In the genomic region with DNA sequence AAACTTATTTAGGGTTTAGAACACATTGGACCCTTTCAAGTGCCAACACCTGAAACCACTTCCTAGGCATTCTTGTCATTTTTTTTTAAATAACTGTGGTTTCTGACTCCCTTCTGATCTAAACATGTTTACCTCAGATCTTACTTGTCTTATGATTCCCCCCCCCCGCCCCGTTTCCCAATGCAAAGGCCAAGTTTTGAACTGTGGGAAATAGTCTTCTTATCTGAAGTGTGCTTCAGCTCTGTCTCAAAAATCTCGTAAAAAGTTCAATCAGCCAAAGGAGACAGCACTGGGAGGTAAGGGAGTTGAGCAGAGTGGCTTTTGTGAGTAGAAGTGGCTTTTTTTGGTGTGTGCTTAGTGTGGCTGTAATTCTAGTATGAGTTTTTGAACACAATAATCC, we compare ENCODE assay signal across 14 mouse cellular contexts.
"Had no signal": no experiment of that assay in that cellular context is flagged by ENCODE, and none has a peak within 500 bp of the region (broad histone marks: within the 10 kb centered on the region; RNA-seq: fewer than 3 reads in every experiment).

No protein-coding gene starts in this region.

- H3K27ac ChIP-seq: intestine, embryonic 15.5 days; layer of hippocampus, adult 2 months; limb, embryonic 10.5 days; liver, embryonic 12.5 days; midbrain, embryonic 15.5 days; neural tube, embryonic 13.5 days; stomach, embryonic 15.5 days had no signal

- H3K4me3 ChIP-seq: intestine, embryonic 15.5 days; layer of hippocampus, adult 2 months; limb, embryonic 10.5 days; liver, embryonic 12.5 days; megakaryocyte, embryonic 14.5 days; midbrain, embryonic 15.5 days; neural tube, embryonic 13.5 days; stomach, embryonic 15.5 days had no signal

- H3K4me1 ChIP-seq: intestine, embryonic 15.5 days; limb, embryonic 10.5 days; liver, embryonic 12.5 days; megakaryocyte, embryonic 14.5 days; midbrain, embryonic 15.5 days; neural tube, embryonic 13.5 days; stomach, embryonic 15.5 days had no signal

- H3K36me3 ChIP-seq: intestine, embryonic 15.5 days; limb, embryonic 10.5 days; liver, embryonic 12.5 days; midbrain, embryonic 15.5 days; neural tube, embryonic 13.5 days; stomach, embryonic 15.5 days had no signal

- H3K27me3 ChIP-seq: intestine, embryonic 15.5 days; liver, embryonic 12.5 days; megakaryocyte, embryonic 14.5 days; midbrain, embryonic 15.5 days; neural tube, embryonic 13.5 days; stomach, embryonic 15.5 days had no signal

- ATAC-seq: intestine, embryonic 15.5 days; liver, embryonic 12.5 days; midbrain, embryonic 15.5 days had no signal

- DNase-seq: kidney, adult 18-20 months; kidney, postnatal 10 days; kidney, postnatal 4 days; lung, embryonic 14.5 days; thymus, adult 2 months; thymus, postnatal 4 days had no signal
